Mouse (Mus musculus) limb, embryonic 15.5 days (tissue): ENCODE results near the gene Serpina16. TPM values are rescaled to one million over a fixed set of nuclear protein-coding genes. Genes with fewer than 3 reads are reported as not detected.

Source experiments
- ATAC-seq: fragments of 200-750 bp; cut with Nextera tagmentation; 2 replicates; pipeline ENCODE4 v1.8.0; 2017; ENCODE audit warnings: low read depth, moderate TSS enrichment; ENCODE audit not compliant: insufficient number of reproducible peaks, low FRiP score, low TSS enrichment
- H3K27ac ChIP-seq: fragments of 300-500 bp; sonication (generic); 2 replicates; pipeline ENCODE4 v1.5.1; 2015; ENCODE audit warnings: moderate library complexity, mild to moderate bottlenecking, inconsistent platforms
- H3K27me3 ChIP-seq: fragments of 300-500 bp; sonication (generic); 2 replicates; pipeline ENCODE4 v1.6.1; 2015; ENCODE audit warnings: inconsistent platforms
- H3K36me3 ChIP-seq: fragments of 300-500 bp; sonication (generic); 2 replicates; pipeline ENCODE4 v1.6.1; 2015; ENCODE audit warnings: inconsistent platforms
- H3K4me1 ChIP-seq: fragments of 300-500 bp; sonication (generic); 2 replicates; pipeline ENCODE4 v1.6.1; 2015; ENCODE audit warnings: inconsistent platforms
- H3K4me2 ChIP-seq: fragments of 300-500 bp; sonication (generic); 2 replicates; pipeline ENCODE4 v1.6.1; 2015; ENCODE audit warnings: mild to moderate bottlenecking, inconsistent platforms
- H3K4me3 ChIP-seq: fragments of 300-500 bp; sonication (generic); 2 replicates; pipeline ENCODE4 v1.5.1; 2015; ENCODE audit warnings: mild to moderate bottlenecking, inconsistent platforms
- H3K9ac ChIP-seq: fragments of 300-500 bp; sonication (generic); 2 replicates; pipeline ENCODE4 v1.6.1; 2015; ENCODE audit warnings: inconsistent platforms
- H3K9me3 ChIP-seq: fragments of 300-500 bp; sonication (generic); 2 replicates; pipeline ENCODE4 v1.6.1; 2016; ENCODE audit warnings: inconsistent platforms
- WGBS: fragments of 180-500 bp; shearing (Covaris S2); methylation state at CpG from one replicate; pipeline ENCODE4 v1.1.7; 2015; 5-methylcytosine and 5-hydroxymethylcytosine counted together
- polyA plus RNA-seq: library from polyadenylated mRNA; unstranded; fragments of >200 nt; fragmentation: Nextera tagmentation; extraction: Ambion mirVana; gene quantifications from 2 replicates; pipeline ENCODE4 v1.2.1, GENCODE M21; 2015

Gene Serpina16
- not detected in 2 replicates for polyA plus RNA-seq

GRCm38 (mm10) chr12:103676039-103676438 lies at the start of gene Serpina16:
Serpina16 (minus strand) TSS chr12:103676139.
- Histone ChIP-seq H3K4me2 (no peak within 1 kb of the TSS), H3K27ac (no peak within 1 kb of the TSS), H3K27me3 (no peaks in the 10 kb centered on the region), H3K4me3 (no peak within 1 kb of the TSS), H3K4me1 (no peaks in the 10 kb centered on the region), H3K9ac (no peak within 1 kb of the TSS), H3K36me3 (no peaks in the 10 kb centered on the region), H3K9me3 (no peaks in the 10 kb centered on the region)
- WGBS = 93% methylated on average over 1 of the region's 1 CpGs
- ATAC-seq = no peak

- Histone ChIP-seq H3K9ac (no peak overlapping the region), H3K27me3 (no peaks in the 10 kb centered on the region), H3K4me1 (no peaks in the 10 kb centered on the region), H3K4me2 (no peak overlapping the region), H3K36me3 (no peaks in the 10 kb centered on the region), H3K9me3 (no peaks in the 10 kb centered on the region), H3K4me3 (no peak overlapping the region), H3K27ac (no peak overlapping the region)
- WGBS = 72% methylated on average over 3 of the region's 3 CpGs
- ATAC-seq = no peak
Measured at GRCm38 (mm10) chr12:103711537-103711936, 35.6 kb upstream of the Serpina16 start.

GRCm38 (mm10) chr12:103710405-103710804 lies 34.5 kb upstream of the Serpina16 start:
- no peak overlapping the region for H3K4me2 ChIP-seq
- no peak overlapping the region for H3K4me3 ChIP-seq
- no peaks in the 10 kb centered on the region for H3K27me3 ChIP-seq
- 58% methylated on average over 1 of the region's 1 CpGs for WGBS
- no peak overlapping the region for H3K9ac ChIP-seq
- H3K36me3 ChIP-seq = no peaks in the 10 kb centered on the region
- H3K9me3 ChIP-seq = no peaks in the 10 kb centered on the region
- no peaks in the 10 kb centered on the region for H3K4me1 ChIP-seq
- ATAC-seq = no peak
- no peak overlapping the region for H3K27ac ChIP-seq

GRCm38 (mm10) chr12:103706113-103706512 lies 30.2 kb upstream of the Serpina16 start:
- no peak overlapping the region for H3K9ac ChIP-seq
- no peaks in the 10 kb centered on the region for H3K27me3 ChIP-seq
- no peak overlapping the region for H3K4me2 ChIP-seq
- no peaks in the 10 kb centered on the region for H3K4me1 ChIP-seq
- H3K4me3 ChIP-seq = no peak overlapping the region
- WGBS = 59% methylated on average over 4 of the region's 4 CpGs
- H3K36me3 ChIP-seq = no peaks in the 10 kb centered on the region
- no peak for ATAC-seq
- no peaks in the 10 kb centered on the region for H3K9me3 ChIP-seq
- H3K27ac ChIP-seq = no peak overlapping the region

DNA sequence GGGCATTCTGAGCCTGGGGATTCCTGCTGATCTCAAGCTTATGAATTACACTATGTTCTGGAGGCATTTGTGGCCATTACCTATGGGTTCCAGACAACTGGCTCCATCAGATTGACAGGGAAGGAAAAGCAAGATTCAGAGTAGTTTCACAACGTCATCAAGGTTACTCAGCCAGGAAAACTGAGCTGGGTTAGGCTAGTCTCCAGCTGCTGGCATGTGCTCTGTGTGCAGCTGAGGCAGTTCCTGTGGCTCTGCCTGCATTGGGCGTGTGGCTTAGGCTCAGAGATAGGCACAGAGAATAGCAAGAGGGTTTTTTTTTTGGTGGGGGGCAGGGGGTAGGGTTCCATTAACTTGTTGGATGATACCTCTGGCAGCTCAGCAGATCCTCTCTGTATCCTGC lies 29.6 kb upstream of the Serpina16 start:
- WGBS = 59% methylated on average over 2 of the region's 2 CpGs
- Histone ChIP-seq H3K4me2 (no peak overlapping the region), H3K9ac (no peak overlapping the region), H3K4me3 (no peak overlapping the region), H3K36me3 (no peaks in the 10 kb centered on the region), H3K27ac (no peak overlapping the region), H3K4me1 (no peaks in the 10 kb centered on the region), H3K9me3 (no peaks in the 10 kb centered on the region), H3K27me3 (no peaks in the 10 kb centered on the region)
- no peak for ATAC-seq

GRCm38 (mm10) chr12:103700144-103700750 lies 24.3 kb upstream of the Serpina16 start:
- H3K9ac ChIP-seq = no peak overlapping the region

GRCm38 (mm10) chr12:103695429-103695828 lies 19.5 kb upstream of the Serpina16 start, which contains the start of gene Serpina1f:
Serpina1f (minus strand) TSS chr12:103695529.
- H3K4me2 ChIP-seq = no peak within 1 kb of the TSS
- no peak within 1 kb of the TSS for H3K9ac ChIP-seq
- ATAC-seq = no peak
- no peaks in the 10 kb centered on the region for H3K36me3 ChIP-seq
- H3K27me3 ChIP-seq = no peaks in the 10 kb centered on the region
- 82% methylated on average over 8 of the region's 8 CpGs for WGBS
- H3K27ac ChIP-seq = no peak within 1 kb of the TSS
- H3K9me3 ChIP-seq = no peaks in the 10 kb centered on the region
- H3K4me1 ChIP-seq = no peaks in the 10 kb centered on the region
- no peak within 1 kb of the TSS for H3K4me3 ChIP-seq

More at GRCm38 (mm10) chr12:103700144-103700750, 24.3 kb upstream of the Serpina16 start:
- Histone ChIP-seq H3K9me3 (no peaks in the 10 kb centered on the region), H3K27me3 (no peaks in the 10 kb centered on the region), H3K4me3 (no peak overlapping the region), H3K27ac (no peak overlapping the region), H3K4me1 (no peaks in the 10 kb centered on the region), H3K4me2 (no peak overlapping the region), H3K36me3 (no peaks in the 10 kb centered on the region)
- WGBS = 86% methylated on average over 4 of the region's 4 CpGs
- no peak for ATAC-seq

- no peaks in the 10 kb centered on the region for H3K36me3 ChIP-seq
- H3K4me2 ChIP-seq = no peak overlapping the region
- H3K4me1 ChIP-seq = no peaks in the 10 kb centered on the region
- no peaks in the 10 kb centered on the region for H3K27me3 ChIP-seq
- H3K9ac ChIP-seq = no peak overlapping the region
- no peaks in the 10 kb centered on the region for H3K9me3 ChIP-seq
- ATAC-seq = no peak
- H3K4me3 ChIP-seq = no peak overlapping the region
- no peak overlapping the region for H3K27ac ChIP-seq
- 22% methylated on average over 3 of the region's 3 CpGs for WGBS
Measured at GRCm38 (mm10) chr12:103688221-103688814, 12.4 kb upstream of the Serpina16 start.

DNA sequence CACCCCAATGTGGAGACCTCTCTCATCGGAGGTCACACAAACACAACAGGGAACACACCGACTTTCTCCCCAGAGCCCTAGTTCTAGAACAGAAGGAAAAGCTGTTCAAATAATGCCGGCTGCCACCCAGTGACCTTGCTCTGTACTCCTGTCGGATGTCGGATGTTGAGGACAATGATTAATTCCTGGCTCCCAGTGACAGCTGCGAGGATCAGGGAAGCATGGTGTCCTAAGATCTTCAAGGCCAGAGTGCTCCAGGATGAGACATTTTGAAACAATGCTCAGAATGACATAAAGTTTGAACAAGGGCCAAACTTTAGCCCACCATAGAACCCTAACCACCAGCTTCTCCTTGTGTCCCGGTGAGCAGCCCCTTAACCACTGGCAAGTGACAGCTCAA lies 11.1 kb upstream of the Serpina16 start:
- H3K4me1 ChIP-seq = no peaks in the 10 kb centered on the region
- H3K4me2 ChIP-seq = no peak overlapping the region
- ATAC-seq = no peak
- no peak overlapping the region for H3K4me3 ChIP-seq
- no peaks in the 10 kb centered on the region for H3K9me3 ChIP-seq
- 64% methylated on average over 7 of the region's 7 CpGs for WGBS
- H3K36me3 ChIP-seq = no peaks in the 10 kb centered on the region
- H3K27me3 ChIP-seq = no peaks in the 10 kb centered on the region
- H3K9ac ChIP-seq = no peak overlapping the region
- H3K27ac ChIP-seq = no peak overlapping the region

DNA sequence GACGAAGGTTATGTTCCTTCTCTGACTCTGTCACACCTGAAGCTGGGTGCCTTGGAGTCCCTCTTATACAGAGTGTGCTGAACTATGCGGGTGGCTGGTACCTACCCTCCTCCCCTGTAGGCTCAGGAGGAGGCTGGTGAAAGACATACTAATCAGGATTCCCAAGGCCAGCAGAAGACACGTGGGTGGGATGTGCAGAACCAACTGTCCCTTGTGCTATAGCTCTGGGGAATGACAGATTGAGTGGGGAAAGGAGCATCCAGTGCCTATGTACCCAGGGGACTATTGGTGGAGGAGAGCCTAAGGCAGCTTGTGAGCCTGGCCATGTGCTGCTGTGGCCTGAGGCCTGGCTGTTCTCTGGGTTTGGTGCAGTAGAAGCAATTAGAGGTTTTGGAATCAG lies 10.1 kb upstream of the Serpina16 start:
- no peak for ATAC-seq

GRCm38 (mm10) chr12:103685386-103685785 lies 9.4 kb upstream of the Serpina16 start:
- ATAC-seq = no peak
- no peak overlapping the region for H3K4me3 ChIP-seq
- no peak overlapping the region for H3K9ac ChIP-seq
- H3K27me3 ChIP-seq = no peaks in the 10 kb centered on the region
- 38% methylated on average over 3 of the region's 3 CpGs for WGBS
- no peaks in the 10 kb centered on the region for H3K36me3 ChIP-seq
- no peak overlapping the region for H3K4me2 ChIP-seq
- H3K27ac ChIP-seq = no peak overlapping the region
- no peaks in the 10 kb centered on the region for H3K9me3 ChIP-seq
- H3K4me1 ChIP-seq = no peaks in the 10 kb centered on the region

More for the DNA sequence above, 10.1 kb upstream of the Serpina16 start:
- Histone ChIP-seq H3K36me3 (no peaks in the 10 kb centered on the region), H3K4me3 (no peak overlapping the region), H3K9me3 (no peaks in the 10 kb centered on the region), H3K4me2 (no peak overlapping the region), H3K27ac (no peak overlapping the region), H3K9ac (no peak overlapping the region), H3K27me3 (no peaks in the 10 kb centered on the region), H3K4me1 (no peaks in the 10 kb centered on the region)
- WGBS = 73% methylated on average over 3 of the region's 3 CpGs

DNA sequence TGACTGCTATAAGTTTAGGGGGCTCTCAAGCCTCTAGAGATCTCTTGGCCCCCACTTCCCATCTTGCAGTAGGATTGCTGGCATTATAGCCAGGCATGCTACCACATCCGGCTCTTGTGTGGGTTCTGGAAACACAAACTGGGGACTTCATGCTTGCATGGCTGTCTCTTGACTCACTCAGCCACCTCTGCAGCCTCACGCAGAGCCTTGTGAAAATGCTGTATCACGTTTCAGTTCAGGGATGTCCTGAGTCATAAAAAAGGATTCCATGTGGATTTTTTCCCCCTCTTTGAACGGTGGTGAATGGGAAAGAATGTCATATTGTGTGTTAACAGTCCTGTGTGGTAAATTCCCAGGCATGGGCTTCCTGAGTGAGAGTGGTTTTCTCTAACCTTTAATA lies 7.8 kb upstream of the Serpina16 start:
- Histone ChIP-seq H3K4me2 (no peak overlapping the region), H3K36me3 (no peaks in the 10 kb centered on the region), H3K27me3 (no peaks in the 10 kb centered on the region), H3K4me1 (no peaks in the 10 kb centered on the region), H3K4me3 (no peak overlapping the region), H3K27ac (no peak overlapping the region), H3K9me3 (no peaks in the 10 kb centered on the region), H3K9ac (no peak overlapping the region)
- 30% methylated on average over 4 of the region's 4 CpGs for WGBS
- no peak for ATAC-seq
